Mouse (Mus musculus): ENCODE results near the gene Tufm. TPM values are rescaled to one million over a fixed set of nuclear protein-coding genes. Genes with fewer than 3 reads are reported as not detected.
A peak's percentile ranks its signal among the peaks of the same experiment; 100 is the strongest.

Gene Tufm
- polyA plus RNA-seq, 1 experiment from 2014 or later: 158 TPM

GRCm38 (mm10) chr7:126502751-126503150 lies 15.6 kb downstream of the Tufm start:
- DNase-seq (ENCODE audit: low spot score) (no peak), ATAC-seq (replicated peaks; ENCODE audit: insufficient number of reproducible peaks, low FRiP score, low TSS enrichment, low read depth) (no peak; the same call in 1 of the 2 replicates)
- peak overlapping the region; percentile 100 for H3K4me3 ChIP-seq (ENCODE audit: low read depth, low read length)
- H3K4me1 ChIP-seq (ENCODE audit: control insufficient read depth, insufficient read depth, low read length): no peaks in the 10 kb centered on the region
- H3K4me2 ChIP-seq (ENCODE audit: low read depth, low read length): peak overlapping the region; percentile 50
- under 1% methylated on average over 39 of the region's 40 CpGs for WGBS
- peaks cover 17% of the 10 kb centered on the region for H3K36me3 ChIP-seq (replicated peaks; ENCODE audit: control insufficient read depth, insufficient read depth, low read depth, low read length)
- peak overlapping the region; percentile 100 for H3K9ac ChIP-seq (replicated peaks; ENCODE audit: low read length)
- H3K27me3 ChIP-seq (ENCODE audit: control insufficient read depth, insufficient read depth, low read length): no peaks in the 10 kb centered on the region
- peak overlapping the region; percentile 99 for H3K27ac ChIP-seq (replicated peaks; ENCODE audit: low read depth, low read length)
- no peaks in the 10 kb centered on the region for H3K9me3 ChIP-seq (replicated peaks; ENCODE audit: control insufficient read depth, low read length)

GRCm38 (mm10) chr7:126503273-126503878 lies 16.2 kb downstream of the Tufm start, which contains the start of gene Atxn2l:
Gene Atxn2l, minus strand, starts transcription at chr7:126503437.
- Histone ChIP-seq H3K4me2 (ENCODE audit: low read depth, low read length) (peak within 1 kb of the TSS; percentile 50), H3K27ac (replicated peaks; ENCODE audit: low read depth, low read length) (peak within 1 kb of the TSS; percentile 99), H3K36me3 (replicated peaks; ENCODE audit: control insufficient read depth, insufficient read depth, low read depth, low read length) (peaks cover 17% of the 10 kb centered on the region), H3K9ac (replicated peaks; ENCODE audit: low read length) (peak within 1 kb of the TSS; percentile 100), H3K9me3 (replicated peaks; ENCODE audit: control insufficient read depth, low read length) (no peaks in the 10 kb centered on the region), H3K4me1 (ENCODE audit: control insufficient read depth, insufficient read depth, low read length) (no peaks in the 10 kb centered on the region), H3K4me3 (ENCODE audit: low read depth, low read length) (peak within 1 kb of the TSS; percentile 100), H3K27me3 (ENCODE audit: control insufficient read depth, insufficient read depth, low read length) (no peaks in the 10 kb centered on the region)
- under 1% methylated on average over 55 of the region's 72 CpGs for WGBS
- peak; percentile 100 for DNase-seq (ENCODE audit: low spot score)
- peak; percentile 87 for ATAC-seq (replicated peaks; ENCODE audit: insufficient number of reproducible peaks, low FRiP score, low TSS enrichment, low read depth)

- no peak overlapping the region for H3K4me2 ChIP-seq (ENCODE audit: low read depth, low read length)
- no peaks in the 10 kb centered on the region for H3K4me1 ChIP-seq (ENCODE audit: control insufficient read depth, insufficient read depth, low read length)
- peaks cover 9% of the 10 kb centered on the region for H3K36me3 ChIP-seq (replicated peaks; ENCODE audit: control insufficient read depth, insufficient read depth, low read depth, low read length)
- H3K27me3 ChIP-seq (ENCODE audit: control insufficient read depth, insufficient read depth, low read length): no peaks in the 10 kb centered on the region
- H3K27ac ChIP-seq (replicated peaks; ENCODE audit: low read depth, low read length): no peak overlapping the region
- 98% methylated on average over 2 of the region's 2 CpGs for WGBS
- DNase-seq (ENCODE audit: low spot score) (no peak), ATAC-seq (replicated peaks; ENCODE audit: insufficient number of reproducible peaks, low FRiP score, low TSS enrichment, low read depth) (no peak)
- no peak overlapping the region for H3K9ac ChIP-seq (replicated peaks; ENCODE audit: low read length)
- H3K4me3 ChIP-seq (ENCODE audit: low read depth, low read length): no peak overlapping the region
- H3K9me3 ChIP-seq (replicated peaks; ENCODE audit: control insufficient read depth, low read length): no peaks in the 10 kb centered on the region
Measured at GRCm38 (mm10) chr7:126504913-126505312, 17.8 kb downstream of the Tufm start.

GRCm38 (mm10) chr7:126507126-126507778 lies 20.1 kb downstream of the Tufm start:
- no peak overlapping the region for H3K27ac ChIP-seq (replicated peaks; ENCODE audit: low read depth, low read length)
- H3K36me3 ChIP-seq (replicated peaks; ENCODE audit: control insufficient read depth, insufficient read depth, low read depth, low read length): no peaks in the 10 kb centered on the region
- H3K4me2 ChIP-seq (ENCODE audit: low read depth, low read length): no peak overlapping the region
- H3K4me3 ChIP-seq (ENCODE audit: low read depth, low read length): no peak overlapping the region
- H3K9ac ChIP-seq (replicated peaks; ENCODE audit: low read length): no peak overlapping the region
- no peak for ATAC-seq (replicated peaks; ENCODE audit: insufficient number of reproducible peaks, low FRiP score, low TSS enrichment, low read depth)
- 87% methylated on average over 8 of the region's 8 CpGs for WGBS
- H3K4me1 ChIP-seq (ENCODE audit: control insufficient read depth, insufficient read depth, low read length): no peaks in the 10 kb centered on the region
- H3K9me3 ChIP-seq (replicated peaks; ENCODE audit: control insufficient read depth, low read length): no peaks in the 10 kb centered on the region
- DNase-seq (ENCODE audit: low spot score): no peak
- H3K27me3 ChIP-seq (ENCODE audit: control insufficient read depth, insufficient read depth, low read length): no peaks in the 10 kb centered on the region

GRCm38 (mm10) chr7:126511287-126511686 lies 24.1 kb downstream of the Tufm start:
- 79% methylated on average over 3 of the region's 3 CpGs for WGBS
- Histone ChIP-seq H3K9ac (replicated peaks; ENCODE audit: low read length) (no peak overlapping the region), H3K36me3 (replicated peaks; ENCODE audit: control insufficient read depth, insufficient read depth, low read depth, low read length) (no peaks in the 10 kb centered on the region), H3K4me1 (ENCODE audit: control insufficient read depth, insufficient read depth, low read length) (no peaks in the 10 kb centered on the region), H3K9me3 (replicated peaks; ENCODE audit: control insufficient read depth, low read length) (no peaks in the 10 kb centered on the region), H3K27me3 (ENCODE audit: control insufficient read depth, insufficient read depth, low read length) (no peaks in the 10 kb centered on the region), H3K4me2 (ENCODE audit: low read depth, low read length) (no peak overlapping the region), H3K27ac (replicated peaks; ENCODE audit: low read depth, low read length) (no peak overlapping the region), H3K4me3 (ENCODE audit: low read depth, low read length) (no peak overlapping the region)
- DNase-seq (ENCODE audit: low spot score) (no peak), ATAC-seq (replicated peaks; ENCODE audit: insufficient number of reproducible peaks, low FRiP score, low TSS enrichment, low read depth) (no peak)

GRCm38 (mm10) chr7:126518261-126518941 lies 31.2 kb downstream of the Tufm start:
- H3K9ac ChIP-seq (replicated peaks; ENCODE audit: low read length): no peak overlapping the region
- no peaks in the 10 kb centered on the region for H3K27me3 ChIP-seq (ENCODE audit: control insufficient read depth, insufficient read depth, low read length)
- H3K9me3 ChIP-seq (replicated peaks; ENCODE audit: control insufficient read depth, low read length): no peaks in the 10 kb centered on the region
- H3K4me3 ChIP-seq (ENCODE audit: low read depth, low read length): no peak overlapping the region
- no peaks in the 10 kb centered on the region for H3K36me3 ChIP-seq (replicated peaks; ENCODE audit: control insufficient read depth, insufficient read depth, low read depth, low read length)
- DNase-seq (ENCODE audit: low spot score) (no peak), ATAC-seq (replicated peaks; ENCODE audit: insufficient number of reproducible peaks, low FRiP score, low TSS enrichment, low read depth) (no peak)
- no peak overlapping the region for H3K4me2 ChIP-seq (ENCODE audit: low read depth, low read length)
- no peak overlapping the region for H3K27ac ChIP-seq (replicated peaks; ENCODE audit: low read depth, low read length)
- H3K4me1 ChIP-seq (ENCODE audit: control insufficient read depth, insufficient read depth, low read length): no peaks in the 10 kb centered on the region
- 85% methylated on average over 5 of the region's 5 CpGs for WGBS

- no peak overlapping the region for H3K9ac ChIP-seq (replicated peaks; ENCODE audit: low read length)
- ATAC-seq (replicated peaks; ENCODE audit: insufficient number of reproducible peaks, low FRiP score, low TSS enrichment, low read depth): no peak
- no peak for DNase-seq (ENCODE audit: low spot score)
- WGBS: 61% methylated on average over 2 of the region's 2 CpGs
- no peaks in the 10 kb centered on the region for H3K4me1 ChIP-seq (ENCODE audit: control insufficient read depth, insufficient read depth, low read length)
- no peaks in the 10 kb centered on the region for H3K36me3 ChIP-seq (replicated peaks; ENCODE audit: control insufficient read depth, insufficient read depth, low read depth, low read length)
- H3K4me2 ChIP-seq (ENCODE audit: low read depth, low read length): no peak overlapping the region
- H3K9me3 ChIP-seq (replicated peaks; ENCODE audit: control insufficient read depth, low read length): no peaks in the 10 kb centered on the region
- H3K27ac ChIP-seq (replicated peaks; ENCODE audit: low read depth, low read length): no peak overlapping the region
- no peak overlapping the region for H3K4me3 ChIP-seq (ENCODE audit: low read depth, low read length)
- no peaks in the 10 kb centered on the region for H3K27me3 ChIP-seq (ENCODE audit: control insufficient read depth, insufficient read depth, low read length)
Measured at GRCm38 (mm10) chr7:126519513-126519912, 32.4 kb downstream of the Tufm start.

GRCm38 (mm10) chr7:126523316-126523715 lies 36.2 kb downstream of the Tufm start:
- Histone ChIP-seq H3K4me3 (ENCODE audit: low read depth, low read length) (no peak overlapping the region), H3K4me1 (ENCODE audit: control insufficient read depth, insufficient read depth, low read length) (no peaks in the 10 kb centered on the region), H3K27ac (replicated peaks; ENCODE audit: low read depth, low read length) (no peak overlapping the region), H3K4me2 (ENCODE audit: low read depth, low read length) (no peak overlapping the region), H3K27me3 (ENCODE audit: control insufficient read depth, insufficient read depth, low read length) (no peaks in the 10 kb centered on the region), H3K9me3 (replicated peaks; ENCODE audit: control insufficient read depth, low read length) (no peaks in the 10 kb centered on the region), H3K9ac (replicated peaks; ENCODE audit: low read length) (no peak overlapping the region), H3K36me3 (replicated peaks; ENCODE audit: control insufficient read depth, insufficient read depth, low read depth, low read length) (no peaks in the 10 kb centered on the region)
- 74% methylated on average over 3 of the region's 3 CpGs for WGBS
- DNase-seq (ENCODE audit: low spot score) (no peak), ATAC-seq (replicated peaks; ENCODE audit: insufficient number of reproducible peaks, low FRiP score, low TSS enrichment, low read depth) (no peak)

Measured in embryonic facial prominence, embryonic 11.5 days (tissue).